Mouse (Mus musculus) E14TG2a.4 (cell line): ENCODE data around the gene Snx18.

Experiments
- CTCF ChIP-seq: conservative IDR thresholded peaks from 2 replicates; pipeline ENCODE4 v1.5.1; 2014; ENCODE audit warnings: low read length
- NANOG ChIP-seq: IDR thresholded peaks from 2 replicates; pipeline ENCODE4 v1.6.1; 2014; ENCODE audit warnings: borderline replicate concordance, low read length, mixed read lengths
- POU5F1 ChIP-seq: IDR thresholded peaks from 2 replicates; pipeline ENCODE4 v1.6.1; 2014; ENCODE audit warnings: low read length, borderline replicate concordance

GRCm38 (mm10) chr13:113582024-113582423 is 36.3 kb downstream of the Snx18 start:
- no peak for TF ChIP-seq NANOG
- no peak for TF ChIP-seq CTCF
- no peak for TF ChIP-seq POU5F1
